Mouse (Mus musculus) neural tube, embryonic 15.5 days (tissue): ENCODE results near the gene Slc12a3. TPM values are rescaled to one million over a fixed set of nuclear protein-coding genes. Genes with fewer than 3 reads are reported as not detected.
"Not testable (repeated sequence)": the region's sequence is repeated elsewhere in the genome, so short reads cannot be mapped to it uniquely, and the experiment has no call there.

Experiments used
- ATAC-seq: fragments of 200-750 bp; cut with Nextera tagmentation; 2 replicates; pipeline ENCODE4 v1.8.0; 2017; ENCODE audit warnings: mild to moderate bottlenecking, moderate TSS enrichment, moderate library complexity; ENCODE audit not compliant: low FRiP score
- H3K27ac ChIP-seq: fragments of 300-500 bp; sonication (generic); replicated peaks from 2 replicates; pipeline ENCODE4 v1.5.1; 2015; ENCODE audit warnings: mild to moderate bottlenecking, inconsistent platforms
- H3K27me3 ChIP-seq: fragments of 300-500 bp; sonication (generic); replicated peaks from 2 replicates; pipeline ENCODE4 v1.6.1; 2015; ENCODE audit warnings: inconsistent platforms
- H3K36me3 ChIP-seq: fragments of 300-500 bp; sonication (generic); 2 replicates; pipeline ENCODE4 v1.6.1; 2015; ENCODE audit warnings: inconsistent platforms
- H3K4me1 ChIP-seq: fragments of 300-500 bp; sonication (generic); 2 replicates; pipeline ENCODE4 v1.6.1; 2015; ENCODE audit warnings: inconsistent platforms
- H3K4me2 ChIP-seq: fragments of 300-500 bp; sonication (generic); 2 replicates; pipeline ENCODE4 v1.6.1; 2015; ENCODE audit warnings: inconsistent platforms, mild to moderate bottlenecking, moderate library complexity
- H3K4me3 ChIP-seq: fragments of 300-500 bp; sonication (generic); replicated peaks from 2 replicates; pipeline ENCODE4 v1.5.1; 2015; ENCODE audit warnings: mild to moderate bottlenecking, inconsistent platforms
- H3K9ac ChIP-seq: fragments of 300-500 bp; sonication (generic); replicated peaks from 2 replicates; pipeline ENCODE4 v1.6.1; 2015; ENCODE audit warnings: mild to moderate bottlenecking, inconsistent platforms
- H3K9me3 ChIP-seq: fragments of 300-500 bp; sonication (generic); replicated peaks from 2 replicates; pipeline ENCODE4 v1.6.1; 2016; ENCODE audit warnings: inconsistent platforms
- WGBS: fragments of 180-500 bp; shearing (Covaris S2); methylation state at CpG from one replicate; pipeline ENCODE4 v1.1.7; 2015; ENCODE audit warnings: mixed read lengths; 5-methylcytosine and 5-hydroxymethylcytosine counted together
- polyA plus RNA-seq: library from polyadenylated mRNA; unstranded; fragments of >200 nt; fragmentation: Nextera tagmentation; extraction: Ambion mirVana; gene quantifications from 2 replicates; pipeline ENCODE4 v1.2.1, GENCODE M21; 2015

Gene Slc12a3
- polyA plus RNA-seq, 1 experiment from 2014 or later = 0.10 TPM

- no peak for ATAC-seq
- peaks cover 64% of the 10 kb centered on the region for H3K36me3 ChIP-seq
- no peaks in the 10 kb centered on the region for H3K9me3 ChIP-seq
- H3K9ac ChIP-seq = no peak overlapping the region
- H3K27me3 ChIP-seq = no peaks in the 10 kb centered on the region
- 97% methylated on average over 8 of the region's 8 CpGs for WGBS
- H3K4me1 ChIP-seq = peaks cover 13% of the 10 kb centered on the region
- no peak overlapping the region for H3K4me2 ChIP-seq
- H3K27ac ChIP-seq = no peak overlapping the region
- no peak overlapping the region for H3K4me3 ChIP-seq
Measured at GRCm38 (mm10) chr8:94390910-94391309, 61.9 kb downstream of the Slc12a3 start.

- ATAC-seq = no peak
- WGBS = 82% methylated on average over 12 of the region's 12 CpGs
- Histone ChIP-seq H3K9ac (no peak overlapping the region), H3K4me3 (no peak overlapping the region), H3K27me3 (no peaks in the 10 kb centered on the region), H3K4me1 (peaks cover 12% of the 10 kb centered on the region), H3K9me3 (no peaks in the 10 kb centered on the region), H3K4me2 (no peak overlapping the region), H3K36me3 (peaks cover 75% of the 10 kb centered on the region), H3K27ac (no peak overlapping the region)
Measured at GRCm38 (mm10) chr8:94392147-94392546, 63.1 kb downstream of the Slc12a3 start.

GRCm38 (mm10) chr8:94392648-94393047 lies 63.6 kb downstream of the Slc12a3 start:
- Histone ChIP-seq H3K4me2 (no peak overlapping the region), H3K27ac (no peak overlapping the region), H3K9ac (no peak overlapping the region), H3K9me3 (no peaks in the 10 kb centered on the region), H3K27me3 (no peaks in the 10 kb centered on the region), H3K4me1 (peaks cover 10% of the 10 kb centered on the region), H3K4me3 (no peak overlapping the region), H3K36me3 (peaks cover 75% of the 10 kb centered on the region)
- 76% methylated on average over 6 of the region's 6 CpGs for WGBS
- no peak for ATAC-seq

GRCm38 (mm10) chr8:94395851-94396540 lies 67.0 kb downstream of the Slc12a3 start:
- H3K4me3 ChIP-seq = no peak overlapping the region
- H3K9ac ChIP-seq = no peak overlapping the region
- H3K4me2 ChIP-seq = no peak overlapping the region
- no peaks in the 10 kb centered on the region for H3K27me3 ChIP-seq
- 92% methylated on average over 6 of the region's 6 CpGs for WGBS
- H3K4me1 ChIP-seq = no peaks in the 10 kb centered on the region
- ATAC-seq = no peak
- H3K27ac ChIP-seq = no peak overlapping the region
- peaks cover 65% of the 10 kb centered on the region for H3K36me3 ChIP-seq
- H3K9me3 ChIP-seq = no peaks in the 10 kb centered on the region

- H3K27ac ChIP-seq = no peak overlapping the region
- H3K9me3 ChIP-seq = no peaks in the 10 kb centered on the region
- no peak overlapping the region for H3K9ac ChIP-seq
- no peaks in the 10 kb centered on the region for H3K27me3 ChIP-seq
- H3K4me1 ChIP-seq = no peaks in the 10 kb centered on the region
- no peak; the same call in 1 of the 2 replicates for ATAC-seq
- no peak overlapping the region for H3K4me2 ChIP-seq
- 67% methylated on average over 11 of the region's 11 CpGs for WGBS
- no peak overlapping the region for H3K4me3 ChIP-seq
- peaks cover 54% of the 10 kb centered on the region for H3K36me3 ChIP-seq
Measured at GRCm38 (mm10) chr8:94396964-94397657, 68.1 kb downstream of the Slc12a3 start.

GRCm38 (mm10) chr8:94398587-94398986 lies 69.6 kb downstream of the Slc12a3 start:
- no peak overlapping the region for H3K27ac ChIP-seq
- no peak overlapping the region for H3K4me3 ChIP-seq
- peaks cover 41% of the 10 kb centered on the region for H3K36me3 ChIP-seq
- ATAC-seq = no peak
- no peaks in the 10 kb centered on the region for H3K4me1 ChIP-seq
- no peak overlapping the region for H3K9ac ChIP-seq
- no peaks in the 10 kb centered on the region for H3K9me3 ChIP-seq
- no peak overlapping the region for H3K4me2 ChIP-seq
- WGBS = 85% methylated on average over 6 of the region's 6 CpGs
- no peaks in the 10 kb centered on the region for H3K27me3 ChIP-seq

GRCm38 (mm10) chr8:94399361-94399953 lies 70.5 kb downstream of the Slc12a3 start:
- H3K36me3 ChIP-seq = peaks cover 33% of the 10 kb centered on the region
- no peak for ATAC-seq
- no peaks in the 10 kb centered on the region for H3K4me1 ChIP-seq
- H3K9me3 ChIP-seq = no peaks in the 10 kb centered on the region
- no peak overlapping the region for H3K4me3 ChIP-seq
- no peak overlapping the region for H3K27ac ChIP-seq
- no peaks in the 10 kb centered on the region for H3K27me3 ChIP-seq
- 87% methylated on average over 3 of the region's 3 CpGs for WGBS
- no peak overlapping the region for H3K4me2 ChIP-seq
- H3K9ac ChIP-seq = no peak overlapping the region

- peaks cover 28% of the 10 kb centered on the region for H3K36me3 ChIP-seq
- not testable (repeated sequence) for H3K4me2 ChIP-seq, H3K4me3 ChIP-seq, H3K9me3 ChIP-seq, H3K27ac ChIP-seq, H3K27me3 ChIP-seq, H3K9ac ChIP-seq, ATAC-seq, H3K4me1 ChIP-seq
- 83% methylated on average over 2 of the region's 2 CpGs for WGBS
Measured at GRCm38 (mm10) chr8:94399957-94400356, 71.0 kb downstream of the Slc12a3 start.

GRCm38 (mm10) chr8:94408443-94409080 lies 79.6 kb downstream of the Slc12a3 start:
- ATAC-seq = no peak
- H3K4me2 ChIP-seq = no peak overlapping the region
- H3K4me1 ChIP-seq = no peaks in the 10 kb centered on the region
- H3K27ac ChIP-seq = no peak overlapping the region
- no peaks in the 10 kb centered on the region for H3K9me3 ChIP-seq
- H3K4me3 ChIP-seq = no peak overlapping the region
- 73% methylated on average over 8 of the region's 8 CpGs for WGBS
- no peaks in the 10 kb centered on the region for H3K27me3 ChIP-seq
- no peaks in the 10 kb centered on the region for H3K36me3 ChIP-seq
- H3K9ac ChIP-seq = no peak overlapping the region

- Histone ChIP-seq H3K36me3 (no peaks in the 10 kb centered on the region), H3K27ac (no peak overlapping the region), H3K9me3 (no peaks in the 10 kb centered on the region), H3K27me3 (no peaks in the 10 kb centered on the region), H3K9ac (no peak overlapping the region), H3K4me2 (no peak overlapping the region), H3K4me3 (no peak overlapping the region), H3K4me1 (no peaks in the 10 kb centered on the region)
- no peak for ATAC-seq
- WGBS = 86% methylated on average over 7 of the region's 7 CpGs
Measured at GRCm38 (mm10) chr8:94409523-94409922, 80.5 kb downstream of the Slc12a3 start.

GRCm38 (mm10) chr8:94412518-94412917 lies 83.5 kb downstream of the Slc12a3 start:
- no peak for ATAC-seq

More at GRCm38 (mm10) chr8:94412518-94412917, 83.5 kb downstream of the Slc12a3 start:
- Histone ChIP-seq H3K4me1 (no peaks in the 10 kb centered on the region), H3K9me3 (no peaks in the 10 kb centered on the region), H3K36me3 (no peaks in the 10 kb centered on the region), H3K4me2 (no peak overlapping the region), H3K27me3 (no peaks in the 10 kb centered on the region), H3K9ac (no peak overlapping the region), H3K4me3 (no peak overlapping the region), H3K27ac (no peak overlapping the region)
- 83% methylated on average over 6 of the region's 6 CpGs for WGBS
